Comparison of ENCODE assay signal across 8 mouse cellular contexts in the genomic region with DNA sequence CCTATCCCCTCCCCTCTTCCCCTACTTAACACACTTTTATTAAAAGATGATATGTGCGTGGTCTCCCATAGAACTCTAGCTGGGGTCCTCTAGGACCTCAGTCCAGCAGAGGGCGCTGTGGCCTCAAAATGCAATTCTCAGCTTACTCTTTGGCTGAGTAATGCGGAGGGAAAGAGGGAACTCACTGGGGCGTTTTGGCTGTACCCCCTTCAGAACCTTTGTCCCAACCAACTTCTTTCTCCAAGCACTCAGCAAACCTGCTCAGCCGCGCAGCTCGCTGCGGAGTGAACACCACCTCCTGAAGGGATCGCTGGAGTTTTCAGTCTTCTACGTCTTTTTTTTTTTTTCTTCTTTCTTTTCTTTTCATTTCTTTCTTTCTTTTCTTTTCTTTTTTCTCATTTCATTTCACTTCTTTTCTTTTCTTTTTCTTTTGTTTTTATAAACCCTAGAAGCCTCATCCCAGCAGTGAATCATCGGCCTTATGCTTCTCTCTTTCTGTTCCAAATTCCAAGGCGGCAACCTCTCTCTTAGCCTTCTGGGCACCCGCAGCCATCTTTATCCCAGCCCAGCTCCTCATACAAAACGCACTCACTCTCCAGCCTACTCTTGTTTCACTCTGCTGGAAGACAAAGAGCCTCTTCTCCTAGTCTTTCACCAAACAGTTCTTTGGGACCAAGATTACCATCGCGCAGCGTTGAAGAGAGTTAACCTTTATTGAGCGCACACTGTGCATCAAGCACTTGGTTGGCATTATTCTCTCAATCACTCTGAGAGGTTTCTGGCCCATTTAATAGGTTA. TPM values are rescaled to one million over a fixed set of nuclear protein-coding genes. Genes with fewer than 3 reads are reported as not detected.
DNase-seq lines count a peak whose midpoint lies in the region; ATAC-seq lines count a peak whose summit lies in the region.

No protein-coding gene starts in this region.

- H3K4me2 ChIP-seq in limb, embryonic 12.5 days: peak overlapping the region; percentile 50
- H3K4me2 ChIP-seq in midbrain, embryonic 14.5 days (ENCODE audit: low read length): peak overlapping the region; percentile 69

- peak overlapping the region; percentile 55 for H3K4me3 ChIP-seq in embryonic facial prominence, embryonic 10.5 days
- H3K4me3 ChIP-seq in limb, embryonic 12.5 days (replicated peaks): peak overlapping the region; percentile 22; the same call in 1 of the 2 replicates
- H3K4me3 ChIP-seq in midbrain, embryonic 14.5 days (replicated peaks; ENCODE audit: low read depth, low read length): peak overlapping the region; percentile 27

- no peaks in the 10 kb centered on the region for H3K27me3 ChIP-seq in embryonic facial prominence, embryonic 10.5 days (replicated peaks; ENCODE audit: low read depth, poor library complexity, severe bottlenecking)
- H3K27me3 ChIP-seq in limb, embryonic 12.5 days: no peaks in the 10 kb centered on the region; the same call in none of the 2 replicates
- H3K27me3 ChIP-seq in midbrain, embryonic 14.5 days (ENCODE audit: control insufficient read depth, insufficient read depth, low read length): no peaks in the 10 kb centered on the region

- peaks cover 16% of the 10 kb centered on the region for H3K4me1 ChIP-seq in embryonic facial prominence, embryonic 10.5 days
- H3K4me1 ChIP-seq in limb, embryonic 12.5 days (replicated peaks): peaks cover 16% of the 10 kb centered on the region; the same call in 1 of the 2 replicates
- H3K4me1 ChIP-seq in midbrain, embryonic 14.5 days (ENCODE audit: control insufficient read depth, insufficient read depth, low read length): no peaks in the 10 kb centered on the region

- ATAC-seq in CD4-positive, CD25-positive, alpha-beta regulatory T cell, adult 4 months: no peak
- ATAC-seq in granulocyte monocyte progenitor cell, adult 5-6 weeks (replicated peaks; ENCODE audit: poor library complexity, severe bottlenecking): peak; percentile 86
- peak; percentile 77 for ATAC-seq in limb, embryonic 12.5 days (ENCODE audit: insufficient number of reproducible peaks, insufficient read depth, low FRiP score, low TSS enrichment, low read depth)
- no peak for ATAC-seq in midbrain, embryonic 14.5 days (ENCODE audit: low FRiP score, low TSS enrichment)

- peak; percentile 87 for DNase-seq in CD4-positive, CD25-positive, alpha-beta regulatory T cell, adult 2 months (ENCODE audit: low read depth, low spot score)
- DNase-seq in embryonic facial prominence, embryonic 10.5 days (ENCODE audit: low spot score): peak; percentile 93
- peak; percentile 46 for DNase-seq in kidney, adult 11 months
- peak; percentile 96 for DNase-seq in midbrain, embryonic 14.5 days
- peak; percentile 60 for DNase-seq in spleen, adult 12 weeks (ENCODE audit: low spot score)

- peak overlapping the region; percentile 44; the same call in 1 of the 2 replicates for H3K9ac ChIP-seq in limb, embryonic 12.5 days (replicated peaks)
- H3K9ac ChIP-seq in midbrain, embryonic 14.5 days (replicated peaks; ENCODE audit: low read length): peak overlapping the region; percentile 52; the same call in 1 of the 2 replicates

- H3K9me3 ChIP-seq in embryonic facial prominence, embryonic 10.5 days: no peaks in the 10 kb centered on the region
- H3K9me3 ChIP-seq in limb, embryonic 12.5 days: no peaks in the 10 kb centered on the region
- H3K9me3 ChIP-seq in midbrain, embryonic 14.5 days (ENCODE audit: control insufficient read depth, low read length): no peaks in the 10 kb centered on the region

- WGBS in embryonic facial prominence, embryonic 10.5 days: 5% methylated on average over 18 of the region's 18 CpGs
- WGBS in limb, embryonic 12.5 days: 14% methylated on average over 18 of the region's 18 CpGs
- 7% methylated on average over 18 of the region's 18 CpGs for WGBS in midbrain, embryonic 14.5 days

- peak overlapping the region; percentile 90 for H3K27ac ChIP-seq in embryonic facial prominence, embryonic 10.5 days (replicated peaks)
- H3K27ac ChIP-seq in limb, embryonic 12.5 days: peak overlapping the region; percentile 71
- no peak overlapping the region for H3K27ac ChIP-seq in midbrain, embryonic 14.5 days (replicated peaks; ENCODE audit: low read depth, low read length)

- no peaks in the 10 kb centered on the region for H3K36me3 ChIP-seq in embryonic facial prominence, embryonic 10.5 days (replicated peaks)
- no peaks in the 10 kb centered on the region for H3K36me3 ChIP-seq in limb, embryonic 12.5 days
- no peaks in the 10 kb centered on the region for H3K36me3 ChIP-seq in midbrain, embryonic 14.5 days (ENCODE audit: control insufficient read depth, insufficient read depth, low read length)

RNA-seq across cellular contexts. Expression of gene Gm11627, which starts 6.2 kb away (rescaled TPM):
- not detected for polyA plus RNA-seq in CD4-positive, CD25-positive, alpha-beta regulatory T cell, adult 4 months (2017; shearing (Covaris generic))
- polyA plus RNA-seq in embryonic facial prominence, embryonic 10.5 days (2016; fragmentation: Nextera tagmentation; extraction: Ambion mirVana): 5.3 and 6.2 TPM in 2 replicates
- not detected in 2 replicates for total RNA-seq in granulocyte monocyte progenitor cell, adult 5-6 weeks (2014; fragmentation: Nextera tagmentation)
- not detected in 2 replicates for total RNA-seq in granulocyte monocyte progenitor cell, adult 5-6 weeks (2017)
- polyA plus RNA-seq in limb, embryonic 12.5 days (2016; fragmentation: Nextera tagmentation; extraction: Ambion mirVana): 5.3 and 7.4 TPM in 2 replicates
- 2.3 and 4.2 TPM in 2 replicates for polyA plus RNA-seq in midbrain, embryonic 14.5 days (2014; fragmentation: Nextera tagmentation; extraction: Ambion mirVana)

RNA-seq across cellular contexts. Expression of gene Gpatch8, which starts 16.9 kb away (rescaled TPM):
- 10 to 100 TPM; 64.2 to 75.8 TPM for polyA plus RNA-seq in CD4-positive, CD25-positive, alpha-beta regulatory T cell, adult 4 months (2017; shearing (Covaris generic))
- polyA plus RNA-seq in embryonic facial prominence, embryonic 10.5 days (2016; fragmentation: Nextera tagmentation; extraction: Ambion mirVana): 74.6 and 76.7 TPM in 2 replicates
- 29.3 and 46.4 TPM in 2 replicates for total RNA-seq in granulocyte monocyte progenitor cell, adult 5-6 weeks (2014; fragmentation: Nextera tagmentation)
- 19.7 and 21.3 TPM in 2 replicates for total RNA-seq in granulocyte monocyte progenitor cell, adult 5-6 weeks (2017)
- 66.5 and 77.6 TPM in 2 replicates for polyA plus RNA-seq in limb, embryonic 12.5 days (2016; fragmentation: Nextera tagmentation; extraction: Ambion mirVana)
- polyA plus RNA-seq in midbrain, embryonic 14.5 days (2014; fragmentation: Nextera tagmentation; extraction: Ambion mirVana): 51.3 and 58.4 TPM in 2 replicates

RNA-seq across cellular contexts. Expression of gene Fzd2, which starts 31.1 kb away (rescaled TPM):
- polyA plus RNA-seq in CD4-positive, CD25-positive, alpha-beta regulatory T cell, adult 4 months (2017; shearing (Covaris generic)): not detected
- polyA plus RNA-seq in embryonic facial prominence, embryonic 10.5 days (2016; fragmentation: Nextera tagmentation; extraction: Ambion mirVana): 45.8 and 49.0 TPM in 2 replicates
- not detected in 2 replicates for total RNA-seq in granulocyte monocyte progenitor cell, adult 5-6 weeks (2014; fragmentation: Nextera tagmentation)
- not detected in 2 replicates for total RNA-seq in granulocyte monocyte progenitor cell, adult 5-6 weeks (2017)
- polyA plus RNA-seq in limb, embryonic 12.5 days (2016; fragmentation: Nextera tagmentation; extraction: Ambion mirVana): 77.9 and 82.7 TPM in 2 replicates
- 7.2 and 8.0 TPM in 2 replicates for polyA plus RNA-seq in midbrain, embryonic 14.5 days (2014; fragmentation: Nextera tagmentation; extraction: Ambion mirVana)

Comparison
In these comparisons a context has a peak if more than half of its experiments do, and no peak if none do; other contexts are left out.
1. DNase-seq: peak in every context shown above with its lines; median percentile 96 in midbrain, embryonic 14.5 days; 93 in embryonic facial prominence, embryonic 10.5 days; 87 in CD4-positive, CD25-positive, alpha-beta regulatory T cell, adult 2 months; 60 in spleen, adult 12 weeks; 46 in kidney, adult 11 months.
2. ATAC-seq: peak in granulocyte monocyte progenitor cell, adult 5-6 weeks (single experiment) and limb, embryonic 12.5 days (single experiment); none in CD4-positive, CD25-positive, alpha-beta regulatory T cell, adult 4 months (single experiment) and midbrain, embryonic 14.5 days (single experiment).
3. Peak in every context shown above with its lines, with median percentiles within 50 percentile points of each other: H3K4me3 ChIP-seq.